Mouse (Mus musculus) ES-E14 (cell line): Measurements from ENCODE around the gene Eif5a.

ENCODE experiments used
- CHD2 ChIP-seq: IDR thresholded peaks from 2 replicates; pipeline ENCODE4 v1.6.1; 2014; ENCODE audit warnings: mild to moderate bottlenecking, low read depth, low read length, inconsistent platforms
- HCFC1 ChIP-seq: IDR thresholded peaks from 2 replicates; pipeline ENCODE4 v1.6.1; 2012; ENCODE audit warnings: low read length, inconsistent platforms, borderline replicate concordance; ENCODE audit not compliant: insufficient read depth
- MAFK ChIP-seq: IDR thresholded peaks from 2 replicates; pipeline ENCODE4 v1.6.1; 2014; ENCODE audit warnings: mild to moderate bottlenecking, low read depth, low read length, inconsistent platforms; ENCODE audit not compliant: insufficient read depth
- ZC3H11A ChIP-seq: IDR thresholded peaks from 2 replicates; pipeline ENCODE4 v1.6.1; 2012; ENCODE audit warnings: low read depth, mild to moderate bottlenecking, inconsistent platforms, low read length, borderline replicate concordance
- ZNF384 ChIP-seq: IDR thresholded peaks from 2 replicates; pipeline ENCODE4 v1.6.1; 2012; ENCODE audit warnings: low read depth, low read length, inconsistent platforms

DNA sequence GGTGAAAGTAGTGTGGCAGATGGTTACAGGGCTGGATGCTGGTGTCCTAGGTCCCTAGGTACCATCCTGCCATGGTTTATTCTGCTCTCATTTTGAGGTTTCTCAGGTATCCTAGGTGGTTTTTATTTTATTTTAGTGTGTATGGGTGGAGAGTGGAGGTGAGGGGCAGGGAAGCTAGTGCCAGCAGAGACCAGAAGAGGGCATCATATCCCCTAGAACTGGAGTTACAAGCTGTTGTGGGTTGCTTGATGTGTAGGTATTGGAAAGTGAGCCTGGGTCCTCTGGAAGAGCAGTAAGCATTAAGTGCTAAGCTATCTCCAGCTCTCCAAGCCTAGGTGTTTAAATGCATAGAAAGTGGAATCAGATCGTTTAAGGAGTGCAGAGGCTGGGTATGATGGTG lies 30.5 kb upstream of the Eif5a start:
- TF ChIP-seq CHD2 (no peak), MAFK (no peak), HCFC1 (no peak), ZC3H11A (no peak), ZNF384 (no peak)
